Mouse (Mus musculus) MEL (cell line): ENCODE data around the gene Oas2. TPM values are rescaled to one million over a fixed set of nuclear protein-coding genes. Genes with fewer than 3 reads are reported as not detected.

Experiments
- DNase-seq: peaks from one replicate; pipeline ENCODE4 v3.0.0; 2011; ENCODE audit warnings: low read depth, low spot score
- H3K27ac ChIP-seq: 2 replicates; pipeline ENCODE4 v1.5.1; 2012; ENCODE audit warnings: low read depth, mild to moderate bottlenecking, control low read depth, low read length, moderate library complexity; ENCODE audit not compliant: control insufficient read depth
- H3K27me3 ChIP-seq, 2 experiments: fragments of 150-350 bp in 1 of 2; sonication (generic) in 1 of 2; 2 replicates each; pipeline ENCODE4 v1.6.1; 2012; ENCODE audit warnings: low read length in 2 of 2, mild to moderate bottlenecking in 2 of 2, improper control_type of control experiment in 1 of 2, moderate library complexity in 1 of 2; ENCODE audit not compliant: insufficient read depth in 2 of 2, control insufficient read depth in 1 of 2
- H3K36me3 ChIP-seq, 2 experiments: 2 replicates each; pipeline ENCODE4 v1.6.1; 2012 to 2014; ENCODE audit warnings: low read length in 2 of 2, improper control_type of control experiment in 1 of 2, inconsistent platforms in 1 of 2, mild to moderate bottlenecking in 1 of 2; ENCODE audit not compliant: insufficient read depth in 2 of 2, control insufficient read depth in 1 of 2
- H3K4me1 ChIP-seq, 2 experiments: fragments of 150-350 bp in 1 of 2; sonication (generic) in 1 of 2; 2 replicates each; pipeline ENCODE4 v1.6.1; 2012; ENCODE audit warnings: low read length in 2 of 2, improper control_type of control experiment in 1 of 2, mild to moderate bottlenecking in 1 of 2; ENCODE audit not compliant: insufficient read depth in 2 of 2, control insufficient read depth in 1 of 2
- H3K4me3 ChIP-seq, 2 experiments: fragments of 150-350 bp in 1 of 2; sonication (generic) in 1 of 2; 2 replicates each; pipeline ENCODE4 v1.5.1; 2012; ENCODE audit warnings: low read depth in 2 of 2, low read length in 2 of 2, mild to moderate bottlenecking in 2 of 2, moderate library complexity in 2 of 2, control low read depth in 1 of 2, improper control_type of control experiment in 1 of 2; ENCODE audit not compliant: control insufficient read depth in 1 of 2, insufficient read depth in 1 of 2
- H3K79me2 ChIP-seq: 2 replicates; pipeline ENCODE4 v1.6.1; 2012; ENCODE audit warnings: mild to moderate bottlenecking, low read length, moderate library complexity; ENCODE audit not compliant: control insufficient read depth, poor library complexity, insufficient read depth
- H3K9ac ChIP-seq: 2 replicates; pipeline ENCODE4 v1.6.1; 2012; ENCODE audit warnings: low read depth, mild to moderate bottlenecking, control low read depth, low read length, moderate library complexity; ENCODE audit not compliant: control insufficient read depth, poor library complexity, severe bottlenecking
- H3K9me3 ChIP-seq: fragments of 150-350 bp; sonication (generic); replicated peaks from 2 replicates; pipeline ENCODE4 v1.6.1; 2012; ENCODE audit warnings: mild to moderate bottlenecking, low read length, improper control_type of control experiment, moderate library complexity; ENCODE audit not compliant: insufficient read depth
- CHD1 ChIP-seq: IDR thresholded peaks from 2 replicates; pipeline ENCODE4 v1.6.1; 2012; ENCODE audit warnings: low read depth, mild to moderate bottlenecking, inconsistent platforms, low read length, improper control_type of control experiment
- CTCF ChIP-seq, 3 experiments: IDR thresholded peaks in 2 of 3; conservative IDR thresholded peaks in 1 of 3; 2 replicates each; pipeline ENCODE4 v1.5.1; 2011 to 2012; ENCODE audit warnings: low read length in 3 of 3, low read depth in 2 of 3, mild to moderate bottlenecking in 2 of 3, improper control_type of control experiment in 1 of 3, inconsistent platforms in 1 of 3, mixed read lengths in 1 of 3, moderate library complexity in 1 of 3; ENCODE audit not compliant: control insufficient read depth in 1 of 3, insufficient read depth in 1 of 3, poor library complexity in 1 of 3, severe bottlenecking in 1 of 3
- E2F4 ChIP-seq: IDR thresholded peaks from 2 replicates; pipeline ENCODE4 v1.6.1; 2011; ENCODE audit warnings: low read depth, low read length, improper control_type of control experiment, borderline replicate concordance
- EP300 ChIP-seq, 2 experiments: IDR thresholded peaks; 2 replicates each; pipeline ENCODE4 v1.6.1; 2011; ENCODE audit warnings: improper control_type of control experiment in 2 of 2, low read length in 2 of 2, low read depth in 1 of 2, mild to moderate bottlenecking in 1 of 2
- GATA1 ChIP-seq: IDR thresholded peaks from 2 replicates; pipeline ENCODE4 v1.6.1; 2011; ENCODE audit warnings: low read depth, low read length, improper control_type of control experiment
- JUND ChIP-seq: IDR thresholded peaks from 2 replicates; pipeline ENCODE4 v1.6.1; 2011; ENCODE audit warnings: low read depth, mild to moderate bottlenecking, improper control_type of control experiment, low read length
- MAFK ChIP-seq: IDR thresholded peaks from 2 replicates; pipeline ENCODE4 v1.6.1; 2011; ENCODE audit warnings: low read depth, mild to moderate bottlenecking, low read length, improper control_type of control experiment, borderline replicate concordance
- MAX ChIP-seq: IDR thresholded peaks from 2 replicates; pipeline ENCODE4 v1.6.1; 2011; ENCODE audit warnings: low read length, improper control_type of control experiment
- MEF2A ChIP-seq: IDR thresholded peaks from 2 replicates; pipeline ENCODE4 v1.6.1; 2014; ENCODE audit warnings: low read depth, mild to moderate bottlenecking, inconsistent platforms, low read length, improper control_type of control experiment; ENCODE audit not compliant: poor library complexity, insufficient replicate concordance, severe bottlenecking; ENCODE audit errors: extremely low read depth
- MYC ChIP-seq: IDR thresholded peaks from 2 replicates; pipeline ENCODE4 v1.6.1; 2011; ENCODE audit warnings: low read depth, mild to moderate bottlenecking, low read length, improper control_type of control experiment, moderate library complexity
- NRF1 ChIP-seq: IDR thresholded peaks from 2 replicates; pipeline ENCODE4 v1.6.1; 2014; ENCODE audit warnings: low read depth, mild to moderate bottlenecking, inconsistent platforms, low read length, improper control_type of control experiment, moderate library complexity; ENCODE audit not compliant: poor library complexity, insufficient read depth, severe bottlenecking
- POLR2A ChIP-seq, 2 experiments: IDR thresholded peaks; 2 replicates each; pipeline ENCODE4 v1.6.1; 2011 to 2012; ENCODE audit warnings: low read length in 2 of 2, mild to moderate bottlenecking in 2 of 2, control low read depth in 1 of 2, improper control_type of control experiment in 1 of 2, low read depth in 1 of 2, moderate library complexity in 1 of 2; ENCODE audit not compliant: control insufficient read depth in 1 of 2, insufficient read depth in 1 of 2, poor library complexity in 1 of 2
- POLR2AphosphoS2 ChIP-seq: IDR thresholded peaks from 2 replicates; pipeline ENCODE4 v1.6.1; 2011; ENCODE audit warnings: low read length, improper control_type of control experiment
- SMC3 ChIP-seq: IDR thresholded peaks from 2 replicates; pipeline ENCODE4 v1.6.1; 2011; ENCODE audit warnings: low read depth, low read length, improper control_type of control experiment
- TAL1 ChIP-seq: IDR thresholded peaks from 2 replicates; pipeline ENCODE4 v1.6.1; 2012; ENCODE audit warnings: mild to moderate bottlenecking, inconsistent platforms, low read length, moderate library complexity, mixed read lengths
- TBP ChIP-seq: IDR thresholded peaks from 2 replicates; pipeline ENCODE4 v1.8.0; 2011; ENCODE audit warnings: low read depth, low read length, improper control_type of control experiment
- TCF12 ChIP-seq: IDR thresholded peaks from 2 replicates; pipeline ENCODE4 v1.6.1; 2014; ENCODE audit warnings: low read depth, mild to moderate bottlenecking, inconsistent platforms, low read length, improper control_type of control experiment, moderate library complexity
- USF2 ChIP-seq, 2 experiments: IDR thresholded peaks; 2 replicates each; pipeline ENCODE4 v1.6.1; 2011 to 2012; ENCODE audit warnings: improper control_type of control experiment in 2 of 2, low read length in 2 of 2, borderline replicate concordance in 1 of 2, inconsistent platforms in 1 of 2, low read depth in 1 of 2, mild to moderate bottlenecking in 1 of 2; ENCODE audit not compliant: insufficient read depth in 1 of 2
- ZKSCAN1 ChIP-seq: IDR thresholded peaks from 2 replicates; pipeline ENCODE4 v1.6.1; 2012; ENCODE audit warnings: low read depth, mild to moderate bottlenecking, inconsistent platforms, low read length, improper control_type of control experiment, moderate library complexity
- ZMIZ1 ChIP-seq: IDR thresholded peaks from 2 replicates; pipeline ENCODE4 v1.6.1; 2012; ENCODE audit warnings: low read depth, mild to moderate bottlenecking, inconsistent platforms, low read length, improper control_type of control experiment, moderate library complexity
- polyA plus RNA-seq, 2 experiments: library from polyadenylated mRNA; stranded (reverse) in 1 of 2; unstranded in 1 of 2; fragments of >175 nt in 1 of 2; fragments of >200 nt in 1 of 2; gene quantifications; 2 replicates each; pipeline versions ENCODE4 v1.2.1 to v1.2.4; 2012; ENCODE audit warnings: low replicate concordance in 2 of 2, low read depth in 1 of 2; ENCODE audit not compliant: insufficient read length in 2 of 2, insufficient read depth in 1 of 2, missing spikeins in 1 of 2
- total RNA-seq: library from RNA; depleted of rRNA; stranded (reverse); fragments of 300-350 nt; gene quantifications from 2 replicates; pipeline ENCODE4 v1.2.3, GENCODE M21; 2012

Gene Oas2
- total and polyA plus RNA-seq, 3 experiments = 0.96 to 5.2 TPM; not detected in 1

DNA sequence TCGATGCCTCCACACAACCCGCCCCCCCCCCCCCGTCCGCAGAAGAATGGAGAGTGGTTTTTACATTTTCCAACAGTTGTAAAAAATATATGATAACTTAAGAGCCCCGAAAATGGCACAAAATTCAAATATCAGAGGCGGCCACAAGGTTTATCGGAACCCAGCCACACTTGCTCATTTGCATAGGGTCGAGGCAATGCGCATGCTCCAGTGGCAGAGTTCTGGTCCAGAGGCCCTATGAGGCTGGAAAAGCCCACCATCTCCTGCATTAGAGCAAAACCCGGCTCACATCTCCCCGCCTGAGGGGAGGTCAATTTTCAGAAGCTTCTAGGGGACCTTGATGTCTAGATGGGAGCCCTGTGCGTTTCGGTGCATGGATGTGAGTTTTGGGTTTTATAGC, 42.7 kb downstream of the Oas2 start:
- TF ChIP-seq POLR2AphosphoS2 (no peak), ZMIZ1 (no peak), MAFK (no peak), TBP (no peak), JUND (no peak), CHD1 (no peak), USF2 (IDR thresholded peaks at IDR 0.05; ENCODE audit: borderline replicate concordance in 1 of 2, insufficient read depth in 1 of 2, low read depth in 1 of 2, low read length in 2 of 2) (no peak), ZKSCAN1 (no peak), MEF2A (no peak), E2F4 (no peak)
- Histone ChIP-seq H3K27ac (no peak overlapping the region), H3K27me3 (no peaks in the 10 kb centered on the region), H3K4me1 (no peaks in the 10 kb centered on the region), H3K36me3 (no peaks in the 10 kb centered on the region), H3K79me2 (no peaks in the 10 kb centered on the region), H3K4me3 (no peak overlapping the region), H3K9me3 (no peaks in the 10 kb centered on the region), H3K9ac (no peak overlapping the region)
- DNase-seq = no peak

- Histone ChIP-seq H3K4me1 (no peaks in the 10 kb centered on the region), H3K4me3 (no peak overlapping the region), H3K79me2 (no peaks in the 10 kb centered on the region), H3K9ac (no peak overlapping the region), H3K9me3 (no peaks in the 10 kb centered on the region), H3K27me3 (no peaks in the 10 kb centered on the region), H3K36me3 (no peaks in the 10 kb centered on the region), H3K27ac (no peak overlapping the region)
- no peak for DNase-seq
- no peak for TF ChIP-seq TAL1
- TF ChIP-seq POLR2A (IDR thresholded peaks at IDR 0.05; ENCODE audit: control insufficient read depth in 1 of 2, insufficient read depth in 1 of 2, low read depth in 1 of 2, low read length in 2 of 2, poor library complexity in 1 of 2) = no peak
- TF ChIP-seq TBP = no peak
- no peak for TF ChIP-seq EP300 (IDR thresholded peaks at IDR 0.05; ENCODE audit: low read depth in 1 of 2, low read length in 2 of 2)
- TF ChIP-seq GATA1 = no peak
- TF ChIP-seq SMC3 = no peak
- no peak for TF ChIP-seq TCF12
- no peak for TF ChIP-seq MAX
- no peak for TF ChIP-seq MYC
- TF ChIP-seq NRF1 = no peak
- no peak for TF ChIP-seq USF2 (IDR thresholded peaks at IDR 0.05; ENCODE audit: borderline replicate concordance in 1 of 2, insufficient read depth in 1 of 2, low read depth in 1 of 2, low read length in 2 of 2)
- no peak for TF ChIP-seq CTCF (IDR thresholded peaks at IDR 0.05 in 2 of 3, conservative IDR thresholded peaks at IDR 0.05 in 1 of 3; ENCODE audit: control insufficient read depth in 1 of 3, insufficient read depth in 1 of 3, low read depth in 2 of 3, low read length in 3 of 3, poor library complexity in 1 of 3, severe bottlenecking in 1 of 3)
Measured at GRCm38 (mm10) chr5:120706541-120706940, 43.1 kb downstream of the Oas2 start.
